Mouse (Mus musculus): ENCODE results near the gene Neurl4. TPM values are rescaled to one million over a fixed set of nuclear protein-coding genes. Genes with fewer than 3 reads are reported as not detected.
"Not testable (repeated sequence)": the region's sequence is repeated elsewhere in the genome, so short reads cannot be mapped to it uniquely, and the experiment has no call there.

The Neurl4 gene
- 42.2 TPM for polyA plus RNA-seq (2012; fragmentation: generic; extraction: Trizol)

DNA sequence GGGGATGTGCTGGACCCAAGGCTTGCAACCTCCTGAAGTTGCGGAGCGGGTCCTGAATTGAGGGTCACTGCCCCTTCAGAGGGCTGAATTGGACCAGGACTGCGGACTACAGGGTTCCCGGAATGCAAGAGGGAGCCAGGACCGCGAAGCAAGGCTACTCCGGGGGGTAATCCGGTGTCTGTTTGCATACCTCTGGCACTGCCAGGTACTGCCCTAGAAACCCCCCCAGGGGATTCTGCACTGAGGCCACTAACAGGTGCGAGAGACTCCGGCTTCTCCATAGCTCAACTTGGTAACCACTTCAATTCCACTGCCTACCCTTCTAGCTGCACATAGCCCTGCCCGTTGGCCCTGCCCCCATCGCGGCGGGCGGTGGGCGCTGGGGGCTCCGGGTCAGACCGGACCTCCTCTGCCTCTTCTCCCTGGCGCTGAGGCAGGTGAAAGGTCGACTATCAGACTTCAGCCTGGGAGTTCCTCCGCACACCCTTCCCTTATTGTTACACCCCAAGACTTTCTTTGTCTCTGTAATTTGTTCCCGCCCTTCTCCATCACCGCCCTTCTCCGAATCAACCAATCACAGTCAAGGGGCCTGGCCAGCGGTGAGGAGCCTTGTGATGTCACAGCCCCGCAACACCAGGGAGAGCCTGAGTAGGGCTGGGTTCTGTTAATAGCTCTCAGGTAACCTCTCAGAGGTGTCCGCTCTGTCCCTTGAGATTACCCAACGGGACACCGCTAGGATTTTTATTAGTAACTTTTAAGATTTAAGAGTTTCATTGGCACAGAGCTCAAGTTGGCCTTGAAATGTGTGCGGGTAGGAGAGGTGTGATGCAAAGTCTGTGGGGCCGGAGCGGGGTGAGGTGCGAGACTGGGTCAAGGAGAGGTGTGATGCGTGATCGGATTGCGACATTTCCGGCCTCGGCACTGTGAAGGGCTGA lies at the start of gene Neurl4, which contains the start of gene 2810408A11Rik:
Gene Neurl4 (plus strand): TSS at position 602 of the 935 bp plus-strand sequence.
Gene 2810408A11Rik (minus strand): TSS at position 517 of the 935 bp plus-strand sequence.
- no peak for TF ChIP-seq SRF (IDR thresholded peaks at IDR 0.05; ENCODE audit: control insufficient read depth, insufficient read length, low read depth)
- TF ChIP-seq MYOG (IDR thresholded peaks at IDR 0.05; ENCODE audit: control insufficient read depth in 1 of 3, insufficient read depth in 1 of 3, insufficient read length in 2 of 3, low read depth in 2 of 3): no peak
- TF ChIP-seq TCF3 (IDR thresholded peaks at IDR 0.05; ENCODE audit: insufficient read length, low read depth): no peak
- TF ChIP-seq REST (IDR thresholded peaks at IDR 0.05; ENCODE audit: insufficient read depth, insufficient read length): no peak
- TF ChIP-seq MYOD1 (IDR thresholded peaks at IDR 0.05; ENCODE audit: control insufficient read depth in 1 of 3, insufficient read length in 2 of 3, low read depth in 2 of 3): no peak
- TF ChIP-seq MAX (IDR thresholded peaks at IDR 0.05; ENCODE audit: low read depth): no peak
- TF ChIP-seq CEBPB (IDR thresholded peaks at IDR 0.05; ENCODE audit: insufficient read depth, poor library complexity, severe bottlenecking): peak; percentile 66; the same call in 1 of the 2 replicates
- peak; percentile 93 for TF ChIP-seq POLR2AphosphoS2 (IDR thresholded peaks at IDR 0.05; ENCODE audit: insufficient read length, low read depth)
- peak; percentile 58 for TF ChIP-seq E2F4 (IDR thresholded peaks at IDR 0.05; ENCODE audit: insufficient read depth)
- TF ChIP-seq TCF12 (IDR thresholded peaks at IDR 0.05; ENCODE audit: insufficient read depth, poor library complexity, severe bottlenecking): no peak
- peak; percentile 69 for TF ChIP-seq POLR2A (IDR thresholded peaks at IDR 0.05; ENCODE audit: insufficient read length, low read depth)
- TF ChIP-seq USF1 (IDR thresholded peaks at IDR 0.05; ENCODE audit: low read depth): no peak
- H3K4me2 ChIP-seq (ENCODE audit: low read depth): peak within 1 kb of the TSS; percentile 89
- H3K27me3 ChIP-seq (ENCODE audit: control insufficient read depth, insufficient read depth, insufficient read length): no peaks in the 10 kb centered on the region
- peak within 1 kb of the TSS; percentile 85 for H3K4me3 ChIP-seq
- H3K36me3 ChIP-seq (ENCODE audit: control insufficient read depth, insufficient read depth): peaks cover 11% of the 10 kb centered on the region
- H3ac ChIP-seq (ENCODE audit: control insufficient read depth, insufficient read length): peak within 1 kb of the TSS; percentile 51
- H3K79me2 ChIP-seq (ENCODE audit: control insufficient read depth, insufficient read depth): no peaks in the 10 kb centered on the region

- Histone ChIP-seq H3K36me3 (ENCODE audit: control insufficient read depth, insufficient read depth) (peaks cover 3% of the 10 kb centered on the region), H3K4me2 (ENCODE audit: low read depth) (no peak overlapping the region), H3K4me3 (no peak overlapping the region), H3K27me3 (ENCODE audit: control insufficient read depth, insufficient read depth, insufficient read length) (peaks cover 10% of the 10 kb centered on the region), H3K79me2 (ENCODE audit: control insufficient read depth, insufficient read depth) (no peaks in the 10 kb centered on the region), H3ac (ENCODE audit: control insufficient read depth, insufficient read length) (no peak overlapping the region)
- TF ChIP-seq E2F4 (IDR thresholded peaks at IDR 0.05; ENCODE audit: insufficient read depth): no peak
- peak; percentile 63 for TF ChIP-seq POLR2AphosphoS2 (IDR thresholded peaks at IDR 0.05; ENCODE audit: insufficient read length, low read depth)
- no peak for TF ChIP-seq TCF3 (IDR thresholded peaks at IDR 0.05; ENCODE audit: insufficient read length, low read depth)
- TF ChIP-seq CEBPB (IDR thresholded peaks at IDR 0.05; ENCODE audit: insufficient read depth, poor library complexity, severe bottlenecking): no peak
- no peak for TF ChIP-seq MAX (IDR thresholded peaks at IDR 0.05; ENCODE audit: low read depth)
- TF ChIP-seq USF1 (IDR thresholded peaks at IDR 0.05; ENCODE audit: low read depth): peak; percentile 80
These were observed 46.9 kb upstream of the Neurl4 start for GRCm38 (mm10) chr11:69853994-69854393.

GRCm38 (mm10) chr11:69854680-69855079 lies 46.2 kb upstream of the Neurl4 start:
- no peak overlapping the region for H3ac ChIP-seq (ENCODE audit: control insufficient read depth, insufficient read length)
- H3K79me2 ChIP-seq (ENCODE audit: control insufficient read depth, insufficient read depth): no peaks in the 10 kb centered on the region
- H3K27me3 ChIP-seq (ENCODE audit: control insufficient read depth, insufficient read depth, insufficient read length): peaks cover 10% of the 10 kb centered on the region
- H3K36me3 ChIP-seq (ENCODE audit: control insufficient read depth, insufficient read depth): no peaks in the 10 kb centered on the region
- no peak overlapping the region for H3K4me3 ChIP-seq
- H3K4me2 ChIP-seq (ENCODE audit: low read depth): no peak overlapping the region
- no peak for TF ChIP-seq REST (IDR thresholded peaks at IDR 0.05; ENCODE audit: insufficient read depth, insufficient read length)
- TF ChIP-seq MYOD1 (IDR thresholded peaks at IDR 0.05; ENCODE audit: control insufficient read depth in 1 of 3, insufficient read length in 2 of 3, low read depth in 2 of 3): no peak
- no peak for TF ChIP-seq CEBPB (IDR thresholded peaks at IDR 0.05; ENCODE audit: insufficient read depth, poor library complexity, severe bottlenecking)
- TF ChIP-seq MAX (IDR thresholded peaks at IDR 0.05; ENCODE audit: low read depth): no peak
- TF ChIP-seq TCF3 (IDR thresholded peaks at IDR 0.05; ENCODE audit: insufficient read length, low read depth): no peak

- no peak for TF ChIP-seq MAX (IDR thresholded peaks at IDR 0.05; ENCODE audit: low read depth)
- TF ChIP-seq TCF12 (IDR thresholded peaks at IDR 0.05; ENCODE audit: insufficient read depth, poor library complexity, severe bottlenecking): no peak
- H3K36me3 ChIP-seq (ENCODE audit: control insufficient read depth, insufficient read depth): no peaks in the 10 kb centered on the region
- no peak overlapping the region for H3K4me2 ChIP-seq (ENCODE audit: low read depth)
- no peaks in the 10 kb centered on the region for H3K79me2 ChIP-seq (ENCODE audit: control insufficient read depth, insufficient read depth)
- H3K4me3 ChIP-seq: no peak overlapping the region
- no peak overlapping the region for H3ac ChIP-seq (ENCODE audit: control insufficient read depth, insufficient read length)
- peaks cover 10% of the 10 kb centered on the region for H3K27me3 ChIP-seq (ENCODE audit: control insufficient read depth, insufficient read depth, insufficient read length)
These were observed 45.5 kb upstream of the Neurl4 start for GRCm38 (mm10) chr11:69855347-69855746.

DNA sequence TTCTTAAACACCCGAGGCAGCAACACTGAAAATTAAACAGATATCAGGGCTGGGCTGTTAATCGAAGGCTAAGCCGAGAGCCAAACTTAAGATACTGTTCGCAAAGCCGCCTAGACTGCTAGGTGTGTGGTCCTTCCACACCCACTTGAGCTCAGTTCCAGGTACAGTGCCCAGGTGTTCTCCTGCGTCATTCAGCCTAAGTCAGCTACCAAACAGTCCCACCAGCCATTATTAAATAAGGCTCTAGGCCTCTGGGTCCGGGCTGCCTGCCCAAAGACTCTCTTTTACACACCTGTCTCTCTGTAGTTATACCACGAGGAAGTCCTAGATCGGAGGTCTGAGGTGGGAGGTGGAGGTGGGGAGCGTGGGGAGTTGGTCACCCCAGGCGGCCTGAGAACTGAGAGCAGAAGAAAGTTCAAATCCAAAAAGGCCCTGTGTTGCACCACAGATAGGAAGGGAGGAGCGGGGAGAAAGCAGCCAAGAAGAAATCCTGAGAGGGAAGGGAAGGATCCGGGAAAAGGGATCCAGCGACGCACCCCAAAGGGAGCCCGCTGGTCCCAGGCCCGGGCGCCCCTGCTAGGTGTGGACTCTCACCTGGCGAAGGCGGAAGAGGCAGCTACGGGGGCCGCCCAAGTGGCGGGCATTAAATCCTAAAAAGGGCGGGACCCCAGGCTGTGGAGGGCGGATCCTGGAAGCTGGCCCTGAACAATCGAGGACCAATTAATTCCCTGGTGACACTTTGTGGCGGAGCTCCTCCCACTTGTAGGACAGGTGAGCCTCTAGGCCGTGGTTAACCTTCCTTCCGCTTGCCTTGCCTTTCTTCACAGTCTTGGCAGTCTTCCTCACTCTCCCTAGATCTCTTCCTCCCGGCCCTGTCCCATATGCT lies 42.5 kb upstream of the Neurl4 start, which contains the start of gene Tnk1:
Gene Tnk1 (minus strand): TSS at position 618 of the 886 bp plus-strand sequence.
- H3K4me2 ChIP-seq (ENCODE audit: low read depth): no peak within 1 kb of the TSS
- no peak within 1 kb of the TSS for H3K4me3 ChIP-seq
- peaks cover 10% of the 10 kb centered on the region for H3K27me3 ChIP-seq (ENCODE audit: control insufficient read depth, insufficient read depth, insufficient read length)
- H3ac ChIP-seq (ENCODE audit: control insufficient read depth, insufficient read length): no peak within 1 kb of the TSS
- H3K79me2 ChIP-seq (ENCODE audit: control insufficient read depth, insufficient read depth): no peaks in the 10 kb centered on the region
- TF ChIP-seq POLR2AphosphoS2 (IDR thresholded peaks at IDR 0.05; ENCODE audit: insufficient read length, low read depth): no peak
- TF ChIP-seq TCF12 (IDR thresholded peaks at IDR 0.05; ENCODE audit: insufficient read depth, poor library complexity, severe bottlenecking): no peak
- no peak for TF ChIP-seq CEBPB (IDR thresholded peaks at IDR 0.05; ENCODE audit: insufficient read depth, poor library complexity, severe bottlenecking)
- no peak for TF ChIP-seq USF1 (IDR thresholded peaks at IDR 0.05; ENCODE audit: low read depth)
- TF ChIP-seq MYOG (IDR thresholded peaks at IDR 0.05; ENCODE audit: control insufficient read depth in 1 of 3, insufficient read depth in 1 of 3, insufficient read length in 2 of 3, low read depth in 2 of 3): no peak
- TF ChIP-seq MYOD1 (IDR thresholded peaks at IDR 0.05; ENCODE audit: control insufficient read depth in 1 of 3, insufficient read length in 2 of 3, low read depth in 2 of 3): no peak
- TF ChIP-seq SRF (IDR thresholded peaks at IDR 0.05; ENCODE audit: control insufficient read depth, insufficient read length, low read depth): no peak
- no peak for TF ChIP-seq REST (IDR thresholded peaks at IDR 0.05; ENCODE audit: insufficient read depth, insufficient read length)
- TF ChIP-seq POLR2A (IDR thresholded peaks at IDR 0.05; ENCODE audit: insufficient read length, low read depth): no peak
- TF ChIP-seq MAX (IDR thresholded peaks at IDR 0.05; ENCODE audit: low read depth): no peak
- TF ChIP-seq TCF3 (IDR thresholded peaks at IDR 0.05; ENCODE audit: insufficient read length, low read depth): no peak
- no peak for TF ChIP-seq E2F4 (IDR thresholded peaks at IDR 0.05; ENCODE audit: insufficient read depth)
- H3K36me3 ChIP-seq (ENCODE audit: control insufficient read depth, insufficient read depth): no peaks in the 10 kb centered on the region

- not testable (repeated sequence) for H3K4me3 ChIP-seq; H3ac ChIP-seq (ENCODE audit: control insufficient read depth, insufficient read length); H3K79me2 ChIP-seq (ENCODE audit: control insufficient read depth, insufficient read depth); H3K36me3 ChIP-seq (ENCODE audit: control insufficient read depth, insufficient read depth); H3K4me2 ChIP-seq (ENCODE audit: low read depth)
- H3K27me3 ChIP-seq (ENCODE audit: control insufficient read depth, insufficient read depth, insufficient read length): peaks cover 19% of the 10 kb centered on the region
These were observed 37.1 kb upstream of the Neurl4 start for GRCm38 (mm10) chr11:69863729-69864128.

All from myocyte (in vitro differentiated cells).